Mouse (Mus musculus) 416B (cell line): ENCODE results near the gene Rnf130.

Source experiments
- DNase-seq: peaks from one replicate; pipeline ENCODE4 v3.0.0; 2011; ENCODE audit warnings: low read depth

Rnf130 gene

DNA sequence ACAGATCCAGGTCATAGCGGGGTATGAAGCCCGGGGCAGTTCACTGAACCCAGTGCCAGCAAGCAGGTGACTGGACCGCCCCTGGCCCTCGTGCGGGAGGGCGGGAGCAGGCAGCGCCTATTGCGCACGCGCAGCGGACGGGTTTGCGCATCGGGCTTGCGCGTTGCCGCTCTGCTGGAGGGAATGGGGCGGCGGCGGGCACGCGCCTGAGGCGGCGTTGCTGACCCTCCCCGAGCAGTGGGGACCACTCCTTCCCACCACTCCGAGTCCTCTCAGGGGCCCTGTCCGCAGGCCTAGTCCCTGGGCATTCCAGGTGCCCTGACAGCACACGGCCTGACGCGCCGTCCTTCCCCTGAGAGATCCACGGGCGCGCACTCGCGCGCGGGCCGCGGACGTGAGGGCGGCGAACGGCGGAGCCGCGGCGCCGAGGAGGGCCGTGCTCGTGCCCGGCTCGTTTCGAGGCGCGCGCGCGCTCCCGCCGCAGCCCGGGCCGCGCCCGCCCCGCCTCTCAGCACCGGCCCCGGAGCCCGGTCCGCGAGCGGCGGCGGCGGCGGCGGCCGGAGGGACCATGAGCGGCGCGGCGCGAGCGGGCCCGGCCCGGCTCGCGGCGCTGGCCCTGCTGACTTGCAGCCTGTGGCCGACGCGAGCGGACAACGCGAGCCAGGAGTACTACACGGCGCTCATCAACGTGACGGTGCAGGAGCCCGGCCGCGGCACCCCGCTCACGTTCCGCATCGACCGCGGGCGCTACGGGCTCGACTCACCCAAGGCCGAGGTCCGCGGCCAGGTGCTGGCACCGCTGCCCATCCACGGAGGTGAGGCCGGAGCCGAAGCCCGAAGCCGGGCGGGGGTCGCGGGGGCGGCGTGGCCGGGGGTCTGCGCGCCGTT, at the start of gene Rnf130:
Rnf130 (plus strand) TSS at position 514 of the 888 bp plus-strand sequence.
- DNase-seq = peak; percentile 90

DNA sequence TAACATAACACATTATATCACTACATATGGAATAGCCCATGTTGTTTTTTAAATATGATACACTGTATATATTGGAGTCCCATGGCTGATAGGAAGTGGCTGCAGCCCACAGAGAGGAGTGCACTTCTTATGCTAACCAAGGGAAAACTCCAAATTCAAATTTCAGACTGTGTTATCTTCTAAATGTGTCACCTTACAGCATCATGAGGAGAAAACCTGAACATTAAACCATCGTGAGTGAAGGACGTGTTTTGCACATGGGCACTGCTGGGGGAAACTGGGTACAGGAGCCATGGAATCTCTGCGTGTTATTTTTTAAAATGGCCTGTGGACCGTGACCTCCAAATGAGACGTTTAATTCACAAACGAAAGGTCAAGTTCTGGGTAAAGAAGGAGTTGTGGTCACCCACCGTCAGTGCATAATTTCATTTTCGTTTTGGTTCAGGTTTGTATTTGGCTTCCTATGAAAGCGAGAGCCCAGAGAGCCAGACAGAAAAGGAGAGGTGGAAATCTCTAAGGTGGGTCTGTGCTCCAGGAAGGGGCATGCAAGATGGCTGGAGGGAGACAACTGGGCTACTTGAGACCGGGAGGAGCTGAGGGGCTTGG, 47.1 kb upstream of the Rnf130 start:
- no peak for DNase-seq

DNA sequence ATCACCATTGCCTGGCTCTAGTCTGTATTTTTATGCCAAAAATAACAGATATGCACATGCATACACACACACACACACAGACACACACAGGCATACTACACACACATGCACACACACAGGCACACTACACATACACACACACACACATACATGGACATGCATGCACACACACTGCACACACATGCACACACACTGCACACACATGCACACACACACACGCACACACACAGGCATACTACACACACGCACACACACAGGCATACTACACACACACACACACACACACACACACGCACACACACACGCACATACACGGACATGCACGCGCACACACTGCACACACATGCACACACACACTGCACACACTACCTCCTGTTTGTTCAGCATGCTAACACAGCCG, 46.2 kb upstream of the Rnf130 start:
- DNase-seq = no peak

DNA sequence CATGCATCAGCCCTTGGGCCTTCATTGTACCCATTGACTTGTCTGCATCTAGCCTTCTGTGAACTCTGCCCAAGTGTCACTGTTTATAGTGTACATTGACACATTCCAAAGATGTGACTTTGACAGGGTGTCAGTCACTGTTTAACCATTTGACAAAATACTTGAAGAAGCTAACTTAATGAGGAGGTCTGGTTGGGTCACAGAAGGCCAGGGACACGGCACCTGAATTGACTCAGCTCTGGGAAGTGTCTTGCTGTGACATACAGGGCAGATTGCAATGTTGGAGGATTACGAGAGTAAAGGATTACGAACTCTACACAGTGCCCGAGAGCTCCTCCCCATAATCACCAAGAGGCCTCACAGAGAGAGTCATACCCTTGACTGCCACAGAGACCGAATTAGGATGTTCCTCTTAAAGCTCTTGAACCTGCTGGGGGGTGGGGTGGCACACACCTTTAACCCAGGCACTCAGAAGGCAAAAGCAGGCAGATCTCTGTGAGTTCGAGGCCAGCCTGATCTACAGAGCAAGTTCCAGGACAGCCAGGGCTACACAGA, 44.4 kb upstream of the Rnf130 start:
- DNase-seq = peak; percentile 57

DNA sequence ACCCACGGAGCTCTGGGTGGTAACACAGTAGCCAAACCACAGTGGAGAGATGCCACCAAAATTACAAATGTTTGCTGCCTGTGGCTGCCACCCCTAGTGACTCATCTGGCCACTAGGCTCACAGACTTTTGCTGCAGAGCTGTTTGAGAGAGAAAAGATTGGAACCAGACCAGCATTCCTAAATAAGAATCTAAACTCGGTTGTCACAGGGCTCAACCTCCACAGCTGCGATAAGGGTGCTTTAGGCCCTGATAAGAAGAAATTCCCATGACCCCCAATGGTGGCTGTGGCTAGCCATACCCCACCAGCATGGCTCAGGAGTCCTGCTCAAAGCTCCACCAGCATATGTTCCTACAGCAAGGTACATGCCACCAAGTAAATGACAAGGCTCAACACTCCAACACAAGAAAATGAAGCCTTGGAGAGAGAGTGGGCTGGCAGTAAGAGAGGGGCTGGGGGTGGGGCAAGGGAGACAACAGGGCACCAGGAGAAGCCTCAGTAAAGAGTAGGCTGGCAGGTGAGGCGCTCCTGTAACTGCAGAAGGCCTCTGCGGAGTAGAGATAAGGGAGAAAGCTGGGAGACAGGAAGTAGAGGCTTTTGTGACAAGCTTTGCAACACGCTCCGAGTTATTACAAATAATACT, 43.7 kb upstream of the Rnf130 start:
- peak; percentile 92 for DNase-seq

DNA sequence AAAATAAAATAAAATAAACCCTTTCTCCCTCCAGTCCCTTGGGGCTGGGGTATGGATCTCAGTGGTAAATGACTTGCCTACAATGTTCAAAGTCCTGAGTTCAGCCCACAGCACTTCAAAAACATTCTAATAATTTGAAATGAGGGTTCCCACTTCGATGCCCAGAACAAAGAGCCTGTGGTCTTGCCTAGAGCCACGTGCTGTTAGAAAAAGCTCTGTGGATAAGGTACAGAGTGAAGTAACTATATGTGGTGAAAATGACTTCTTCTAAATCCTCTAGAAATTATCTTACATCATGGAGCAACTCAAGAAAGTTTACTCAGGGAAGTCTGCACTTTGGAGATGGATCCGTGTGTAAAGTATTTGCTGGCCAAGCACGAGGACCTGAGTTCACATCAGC, 43.1 kb upstream of the Rnf130 start:
- no peak for DNase-seq

DNA sequence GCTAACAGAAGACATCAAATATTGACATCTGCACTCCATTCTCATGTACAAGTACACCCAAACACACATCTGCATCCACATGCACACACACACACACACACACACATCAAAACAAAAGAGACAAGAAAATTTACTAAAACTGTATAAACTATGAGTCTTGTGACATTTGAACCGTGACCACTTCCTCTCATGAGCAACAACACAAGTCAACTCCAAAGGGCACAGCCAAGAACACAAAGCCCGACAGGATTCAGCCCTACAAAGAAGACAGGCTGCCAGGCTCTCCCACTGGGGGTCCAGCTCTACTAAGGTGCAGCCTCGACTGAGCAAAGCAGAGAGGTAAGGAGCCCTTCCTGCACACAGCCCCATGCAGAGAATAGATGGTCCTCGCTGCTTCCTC, 42.3 kb upstream of the Rnf130 start:
- peak; percentile 61 for DNase-seq

DNA sequence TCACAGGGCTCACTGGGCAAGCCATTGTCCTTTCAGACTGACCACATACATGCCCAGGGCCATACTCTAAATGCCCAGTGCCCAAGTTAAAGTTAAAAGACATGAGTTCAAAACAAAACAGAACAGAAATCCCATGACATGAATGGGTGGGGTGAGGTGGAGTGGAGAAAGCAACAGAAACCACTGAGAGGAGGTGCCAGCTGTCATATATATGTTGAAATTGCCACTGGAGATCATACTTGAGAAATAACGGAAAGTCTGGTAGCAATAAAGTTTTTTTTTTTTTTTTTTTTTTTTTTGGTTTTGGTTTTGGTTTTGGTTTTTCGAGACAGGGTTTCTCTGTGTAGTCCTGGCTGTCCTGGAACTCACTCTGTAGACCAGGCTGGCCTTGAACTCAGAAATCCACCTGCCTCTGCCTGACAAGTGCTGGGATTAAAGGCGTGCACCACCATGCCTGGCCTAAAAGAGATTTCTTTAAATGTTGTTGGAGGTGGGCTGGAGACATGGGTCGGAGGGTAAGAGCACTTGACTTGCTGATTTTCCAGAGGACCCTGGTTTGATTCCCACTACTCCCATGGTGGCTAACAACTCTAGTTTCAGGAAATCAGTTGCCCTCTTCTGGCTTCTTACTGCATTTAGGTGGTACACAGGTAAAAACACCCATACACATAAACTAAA, 41.1 kb upstream of the Rnf130 start:
- peak; percentile 86 for DNase-seq

DNA sequence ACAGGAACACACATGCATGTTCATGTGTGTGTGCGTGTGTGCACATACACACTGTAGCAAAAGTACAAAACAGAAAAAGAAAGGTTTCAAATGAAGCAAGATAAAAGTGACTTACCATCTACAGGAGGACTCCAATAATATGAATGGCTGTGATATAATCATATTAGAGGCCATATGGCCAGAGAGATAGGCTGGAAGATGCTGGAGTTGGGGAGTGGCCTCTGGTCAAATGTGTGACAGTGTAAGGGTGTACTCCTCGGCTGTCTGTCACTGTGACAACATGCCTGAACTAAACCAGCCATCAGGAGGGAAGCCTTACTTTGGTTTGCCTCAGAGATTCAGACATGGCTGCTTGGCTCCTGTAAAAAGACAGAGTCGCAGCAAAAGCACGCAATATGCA, 40.1 kb upstream of the Rnf130 start:
- DNase-seq = peak; percentile 52

DNA sequence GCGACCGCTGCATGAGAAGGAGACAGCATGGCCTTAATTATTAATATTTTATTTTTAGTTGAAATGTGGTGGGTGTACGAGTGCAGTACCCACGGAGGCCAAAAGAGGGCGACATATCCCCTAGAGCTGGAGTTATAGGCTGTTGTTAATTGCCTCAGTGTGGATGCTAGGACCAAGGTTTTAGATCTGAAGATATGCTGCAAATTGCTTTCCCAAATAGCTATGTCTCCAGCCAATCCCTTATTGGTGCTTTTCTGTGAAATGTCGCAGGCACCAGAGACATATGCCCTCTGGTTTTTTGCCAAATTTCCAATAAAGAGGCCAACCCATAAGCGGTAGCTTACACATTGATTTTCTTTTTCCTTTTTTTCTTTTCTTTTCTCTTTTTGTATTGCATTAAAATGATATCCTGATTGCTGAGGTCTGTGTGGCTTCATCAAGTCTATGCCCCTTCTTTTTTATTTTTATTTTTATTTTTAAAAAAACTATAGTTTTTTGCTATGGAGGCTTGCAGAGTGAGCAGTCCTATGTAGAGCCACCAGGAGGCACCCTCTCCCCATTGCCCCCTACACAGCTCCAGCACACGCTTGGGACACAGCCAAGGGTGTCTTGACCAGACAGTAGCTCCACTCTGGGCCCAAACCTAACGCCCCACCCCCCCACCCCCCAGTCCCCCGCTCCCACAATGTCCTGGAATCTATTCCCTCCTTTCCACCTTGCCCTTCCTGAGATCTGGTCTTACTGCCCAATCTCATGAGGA, 38.7 kb upstream of the Rnf130 start:
- peak; percentile 89 for DNase-seq

DNA sequence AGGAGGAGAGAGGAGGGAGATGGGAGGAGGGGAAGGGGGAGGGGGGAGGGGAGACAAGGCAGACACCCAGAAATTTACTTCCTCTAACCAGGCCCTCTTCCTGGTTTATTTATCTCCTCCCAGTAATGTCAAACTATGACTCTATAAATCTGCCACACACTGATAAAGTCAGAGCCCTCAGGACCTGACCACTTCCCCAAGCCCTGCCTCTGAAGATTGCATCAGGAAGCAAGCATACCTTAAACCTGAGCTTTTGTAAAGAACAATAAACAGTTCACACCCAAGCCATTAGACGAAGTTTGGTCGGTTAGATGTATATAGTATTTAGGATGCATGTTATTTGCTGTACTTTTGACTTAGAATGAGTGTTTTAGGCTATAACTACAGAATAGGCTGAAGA, 30.6 kb upstream of the Rnf130 start:
- peak; percentile 97 for DNase-seq

DNA sequence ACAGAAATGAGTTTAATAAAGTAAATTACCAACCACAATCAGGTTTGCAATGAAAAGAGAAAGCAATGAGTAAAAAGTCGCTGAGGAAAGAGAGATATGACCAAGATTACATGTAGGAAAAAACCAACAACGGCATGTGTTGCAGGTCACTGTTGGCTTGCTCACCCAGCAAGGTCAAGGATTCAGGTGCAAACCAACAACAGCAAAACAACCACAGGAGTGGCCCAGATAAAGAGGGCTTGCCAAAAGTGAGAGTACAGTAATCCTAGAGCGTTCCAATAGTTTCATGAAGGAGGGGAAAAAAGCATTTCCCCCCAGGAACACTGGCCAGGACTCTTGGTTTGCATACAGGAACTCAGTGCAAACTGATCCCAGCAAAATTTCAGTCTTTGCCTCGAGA, 28.7 kb upstream of the Rnf130 start:
- peak; percentile 47 for DNase-seq

DNA sequence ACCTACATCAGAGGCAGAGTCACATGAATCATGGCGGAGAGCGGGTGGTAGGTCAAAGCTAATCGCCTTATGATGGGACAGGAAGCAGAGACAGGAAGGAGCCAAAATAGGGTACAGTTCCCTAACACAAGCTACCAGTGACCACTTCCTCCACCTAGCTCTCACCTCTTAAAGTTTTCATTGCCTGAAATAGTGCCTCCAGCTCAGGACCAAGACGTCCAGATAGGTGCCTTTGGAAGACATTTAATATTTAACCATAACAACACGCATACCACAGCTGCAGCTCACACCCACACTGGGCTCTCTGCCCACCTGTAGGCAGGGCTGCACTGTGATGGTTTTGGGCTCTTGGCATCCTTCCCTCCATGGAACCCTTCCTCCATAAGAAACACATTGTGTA, 27.8 kb upstream of the Rnf130 start:
- DNase-seq = peak; percentile 76

DNA sequence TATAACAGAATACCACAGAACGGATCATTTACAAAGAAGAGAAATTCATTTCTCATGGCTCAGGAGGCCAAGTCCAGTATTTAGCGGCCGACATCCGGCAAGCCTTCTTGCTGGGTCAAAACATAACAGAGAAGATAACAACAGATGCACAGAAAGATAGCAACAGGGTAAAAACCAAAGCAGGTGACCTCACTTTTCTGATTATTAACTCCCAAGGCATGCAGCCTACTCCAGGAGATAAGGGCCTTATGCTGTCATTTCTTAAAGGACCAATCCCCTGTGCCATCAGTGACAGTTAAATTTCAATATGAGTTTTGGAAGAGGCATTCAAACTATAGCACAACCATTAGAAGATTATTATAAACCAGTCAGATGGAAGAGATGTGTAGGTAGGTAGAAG, 22.3 kb upstream of the Rnf130 start:
- DNase-seq = no peak

DNA sequence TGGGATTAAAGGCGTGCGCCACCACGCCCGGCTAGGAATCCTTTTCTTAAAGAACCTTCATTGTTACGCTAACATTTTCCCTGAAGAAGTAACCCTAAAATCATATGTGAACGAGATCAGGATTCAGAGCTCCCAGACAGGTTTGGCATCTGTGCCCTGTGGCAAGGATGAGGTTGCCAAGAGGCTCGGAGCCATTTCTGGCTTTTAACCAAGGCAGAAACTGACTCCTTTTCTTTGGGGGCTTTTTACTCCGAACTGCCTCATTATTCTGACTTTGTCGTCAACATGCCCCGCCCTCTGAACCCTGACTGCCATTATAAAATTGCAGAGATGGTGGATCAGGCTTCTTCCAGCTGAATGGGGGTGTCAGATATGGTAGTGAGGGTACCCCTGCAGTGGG, 17.4 kb upstream of the Rnf130 start:
- DNase-seq = no peak

DNA sequence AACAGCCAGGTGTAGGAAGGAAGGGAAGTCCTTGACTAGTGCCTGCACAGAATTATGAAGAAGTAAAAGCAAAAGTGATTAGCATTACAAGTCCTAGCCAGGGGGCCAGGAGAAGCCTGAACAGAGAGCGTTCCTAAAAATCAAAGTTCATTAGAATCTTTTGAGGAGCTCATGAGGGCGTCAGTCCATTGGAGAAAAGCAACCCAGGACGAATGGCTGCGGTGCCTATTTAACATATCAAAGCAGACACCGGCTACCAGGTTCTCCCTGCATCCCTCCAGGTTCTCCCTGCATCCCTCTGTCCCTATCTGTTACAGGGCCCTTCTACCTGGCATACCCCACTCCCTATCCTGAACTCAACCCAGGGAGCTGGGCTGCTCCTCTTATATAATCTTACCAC, 16.9 kb upstream of the Rnf130 start:
- DNase-seq = no peak

DNA sequence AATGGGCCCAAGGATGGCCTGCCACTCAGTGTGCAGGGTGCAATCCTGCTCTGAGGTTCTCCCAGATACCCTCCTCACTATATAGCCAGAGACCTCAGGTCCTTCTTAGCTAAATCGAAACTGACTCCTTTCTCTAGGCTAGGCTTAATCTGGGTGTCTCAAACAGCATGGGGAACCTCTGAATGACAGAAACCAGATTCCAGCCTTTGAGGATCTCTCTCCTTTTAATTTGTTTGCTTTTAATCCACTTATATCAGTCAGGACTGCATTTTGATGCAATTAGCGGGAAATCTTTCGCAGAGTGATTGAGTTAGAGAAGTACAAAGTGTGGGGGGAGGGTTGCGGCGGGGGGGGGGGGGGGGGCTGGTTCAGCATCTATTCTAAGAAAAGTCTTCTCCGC, 12.1 kb upstream of the Rnf130 start:
- DNase-seq = no peak

DNA sequence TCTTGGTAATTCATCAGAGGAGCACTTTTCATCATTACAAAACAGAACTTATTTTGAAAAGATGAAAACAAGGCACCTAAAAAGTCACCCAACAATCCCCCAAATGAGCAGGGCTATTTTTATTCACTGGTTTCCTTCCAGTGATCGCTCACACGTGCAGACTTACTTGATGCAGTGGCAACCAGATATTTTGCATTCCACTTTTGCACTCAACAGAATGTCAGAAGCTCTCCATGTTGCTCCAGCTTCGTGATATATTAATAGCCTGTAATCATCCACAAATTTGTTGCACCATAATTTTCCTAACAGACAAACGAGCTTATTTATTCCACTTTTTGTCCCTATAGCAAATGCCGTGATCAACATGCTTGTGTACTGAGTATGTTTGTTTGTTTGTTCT, 8.6 kb upstream of the Rnf130 start:
- DNase-seq = no peak

DNA sequence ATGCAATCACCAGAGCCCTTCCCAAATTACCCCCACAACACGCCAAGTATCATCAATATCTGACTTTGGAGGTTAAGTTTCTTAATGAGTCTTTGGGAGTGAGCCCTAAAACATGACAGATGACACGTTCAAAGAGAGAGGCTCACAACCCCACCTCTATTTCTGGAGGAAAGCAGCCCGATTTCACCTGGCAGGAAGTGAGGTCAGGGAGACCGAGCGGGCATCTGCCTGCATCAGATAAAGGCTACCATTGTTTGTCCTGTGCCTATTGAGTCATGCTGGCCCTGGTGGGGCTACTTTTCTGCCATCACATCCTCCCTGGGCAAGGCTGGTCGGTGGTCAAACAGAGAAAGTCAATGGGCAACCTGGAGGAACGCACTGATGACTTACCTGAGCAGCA, 7.6 kb upstream of the Rnf130 start:
- DNase-seq = peak; percentile 74

DNA sequence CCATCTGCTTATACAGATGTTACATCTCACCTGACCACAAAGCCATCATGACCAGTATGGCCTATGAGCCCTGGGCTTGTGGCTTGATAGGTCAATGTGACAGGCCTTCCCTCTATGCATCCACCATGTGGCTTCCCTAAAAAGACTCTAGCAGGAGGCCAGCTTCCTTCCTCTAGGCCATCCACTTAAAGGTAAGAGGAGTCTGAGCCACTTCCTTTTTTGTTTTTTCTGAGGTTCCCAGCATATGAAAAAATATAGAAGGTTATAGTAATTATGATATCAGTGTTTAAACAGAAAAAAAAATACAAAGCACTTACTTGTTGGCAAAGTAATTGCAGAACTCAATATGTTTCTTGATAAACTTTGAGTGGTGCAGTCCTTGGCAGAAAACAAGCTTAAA, 6.3 kb upstream of the Rnf130 start:
- peak; percentile 92 for DNase-seq

DNA sequence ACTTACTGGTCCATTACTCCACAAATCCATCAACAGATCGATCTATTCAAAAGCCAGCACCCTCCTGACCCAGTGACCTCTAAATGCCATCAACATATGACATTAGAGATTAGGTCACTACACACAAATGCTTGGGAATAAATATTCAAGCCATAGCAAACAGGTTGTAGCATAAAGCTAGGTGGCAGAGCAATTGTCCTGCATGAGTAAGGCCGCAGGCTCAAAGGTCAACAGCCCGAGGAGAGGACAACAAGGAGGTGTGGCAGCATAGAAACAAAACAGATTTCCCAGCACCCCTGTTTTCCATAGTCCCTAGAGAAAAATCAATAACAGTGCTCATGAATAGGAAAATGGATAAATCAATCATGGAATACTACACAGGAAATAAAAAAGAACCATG, 3.1 kb upstream of the Rnf130 start:
- no peak for DNase-seq

DNA sequence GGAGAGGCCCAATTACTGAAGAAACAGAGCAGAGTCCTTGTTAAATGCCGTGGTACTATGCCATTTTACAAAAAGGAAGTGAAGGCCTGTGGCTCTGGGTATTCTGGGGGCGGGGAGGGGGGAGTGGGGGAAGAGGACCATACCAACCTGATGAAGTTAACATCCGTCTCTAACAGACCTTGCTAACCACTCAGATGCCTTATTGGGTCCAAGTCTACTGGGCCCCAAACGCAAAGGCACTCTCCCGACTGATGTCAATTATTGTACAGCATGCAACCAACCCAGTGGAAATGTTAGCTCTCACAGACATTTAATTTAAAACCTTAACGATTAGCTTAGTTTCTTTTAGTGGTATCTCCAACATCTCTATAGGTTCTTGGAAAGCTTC, 707 bp upstream of the Rnf130 start:
- DNase-seq = no peak
